8 mouse cellular contexts compared by ENCODE assay signal in the genomic region with DNA sequence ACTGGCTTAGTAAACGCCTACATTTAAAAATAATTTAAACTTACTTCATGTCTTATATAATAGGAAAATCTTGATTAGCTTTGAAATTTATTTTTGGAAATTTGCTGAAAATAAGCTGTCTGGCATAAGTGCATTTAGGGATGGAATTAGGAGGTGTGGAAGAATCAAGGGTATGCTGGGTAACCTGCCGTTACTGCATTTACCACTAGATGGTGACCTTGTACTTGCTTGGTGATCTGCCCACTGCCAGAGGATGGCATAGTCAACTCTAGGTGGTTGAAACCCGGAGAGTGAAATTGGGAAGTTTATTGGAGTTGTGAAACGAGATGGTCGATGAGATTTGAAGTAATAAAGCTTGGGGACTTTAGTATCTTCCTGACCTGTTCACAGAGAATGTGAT.
DNase-seq lines count a peak whose midpoint lies in the region; ATAC-seq lines count a peak whose summit lies in the region.

No protein-coding gene starts in this region.

- peak; percentile 95 for ATAC-seq in megakaryocyte-erythroid progenitor cell, adult 5-6 weeks (replicated peaks; ENCODE audit: low FRiP score, low TSS enrichment, poor library complexity, severe bottlenecking)

- DNase-seq in adrenal gland, adult 2 months = peak; percentile 9
- DNase-seq in adrenal gland, postnatal 4 days (ENCODE audit: low spot score in 2 of 2) = no peak
- DNase-seq in A20 (ENCODE audit: low read depth, low spot score) = peak; percentile 1
- peak; percentile 51 for DNase-seq in cerebellum, adult 9-10 months
- peak; percentile 29 to 68 for DNase-seq in frontal cortex, postnatal 14 days (ENCODE audit: low spot score in 2 of 2)
- DNase-seq in layer of hippocampus, adult 18-20 months (ENCODE audit: low spot score in 2 of 2) = peak; percentile 44 to 89
- peak; percentile 59 for DNase-seq in telencephalon, adult 2 months (ENCODE audit: low read depth, low spot score)

Comparison
In these comparisons a context has a peak if more than half of its experiments do, and no peak if none do; other contexts are left out.
1. DNase-seq: peak in adrenal gland, adult 2 months (single experiment), A20 (single experiment), cerebellum, adult 9-10 months (single experiment), frontal cortex, postnatal 14 days (2 of 2), layer of hippocampus, adult 18-20 months (2 of 2) and telencephalon, adult 2 months (single experiment); none in adrenal gland, postnatal 4 days (0 of 2).